Mouse (Mus musculus) CH12.LX (cell line): ENCODE results near the gene Rrnad1.
A peak's percentile ranks its signal among the peaks of the same experiment; 100 is the strongest.

Experiments
- CTCF ChIP-seq, 2 experiments: IDR thresholded peaks in 1 of 2; conservative IDR thresholded peaks in 1 of 2; 2 replicates each; pipeline ENCODE4 v1.5.1; 2011 to 2012; ENCODE audit warnings: low read depth in 2 of 2, low read length in 2 of 2, improper control_type of control experiment in 1 of 2, inconsistent platforms in 1 of 2, mild to moderate bottlenecking in 1 of 2, moderate library complexity in 1 of 2
- KAT2A ChIP-seq: IDR thresholded peaks from 2 replicates; pipeline ENCODE4 v1.6.1; 2012; ENCODE audit warnings: low read length, improper control_type of control experiment, inconsistent platforms; ENCODE audit not compliant: insufficient replicate concordance
- MAFK ChIP-seq: IDR thresholded peaks from 2 replicates; pipeline ENCODE4 v1.6.1; 2011; ENCODE audit warnings: low read length, improper control_type of control experiment; ENCODE audit not compliant: insufficient replicate concordance
- MXI1 ChIP-seq: IDR thresholded peaks from 2 replicates; pipeline ENCODE4 v1.6.1; 2011; ENCODE audit warnings: mild to moderate bottlenecking, low read depth, low read length, improper control_type of control experiment
- POLR2A ChIP-seq: IDR thresholded peaks from 2 replicates; pipeline ENCODE4 v1.6.1; 2011; ENCODE audit warnings: low read depth, mild to moderate bottlenecking, improper control_type of control experiment, low read length
- TBP ChIP-seq: conservative IDR thresholded peaks from 2 replicates; pipeline ENCODE4 v1.6.1; 2011; ENCODE audit warnings: low read depth, low read length, improper control_type of control experiment
- ZMIZ1 ChIP-seq: IDR thresholded peaks from 2 replicates; pipeline ENCODE4 v1.6.1; 2012; ENCODE audit warnings: low read depth, mild to moderate bottlenecking, inconsistent platforms, low read length, improper control_type of control experiment
- ZNF384 ChIP-seq: IDR thresholded peaks from 2 replicates; pipeline ENCODE4 v1.6.1; 2012; ENCODE audit warnings: low read depth, low read length, improper control_type of control experiment, inconsistent platforms

- TF ChIP-seq ZMIZ1 = no peak
- TF ChIP-seq KAT2A = peak; percentile 64; the same call in 1 of the 2 replicates
- TF ChIP-seq CTCF (conservative IDR thresholded peaks at IDR 0.05 in 1 of 2, IDR thresholded peaks at IDR 0.05 in 1 of 2; ENCODE audit: low read depth in 2 of 2, low read length in 2 of 2) = no peak
- no peak for TF ChIP-seq ZNF384
- TF ChIP-seq MAFK = no peak
- no peak for TF ChIP-seq POLR2A
- TF ChIP-seq MXI1 = no peak
- no peak for TF ChIP-seq TBP
Measured at GRCm38 (mm10) chr3:87910573-87911141, 19.9 kb downstream of the Rrnad1 start.
